Mouse (Mus musculus) layer of hippocampus, postnatal 25 days (tissue): ENCODE results near the gene Gm9887. TPM values are rescaled to one million over a fixed set of nuclear protein-coding genes. Genes with fewer than 3 reads are reported as not detected.
"Not testable (repeated sequence)": the region's sequence is repeated elsewhere in the genome, so short reads cannot be mapped to it uniquely, and the experiment has no call there.

Experiments
- DNase-seq, 2 experiments: peaks; one replicate each; pipeline ENCODE4 v3.0.0; 2022; ENCODE audit warnings: mixed read lengths in 2 of 2, low spot score in 1 of 2; ENCODE audit errors: extremely low spot score in 1 of 2
- total RNA-seq, 2 experiments: library from RNA; stranded (reverse); gene quantifications; 2 replicates each; pipeline ENCODE4 v1.2.3; 2021

The Gm9887 gene
- total RNA-seq, 2 experiments from 2014 or later = 1.1 to 1.3 TPM

- no peak for DNase-seq
These were observed 16.1 kb upstream of the Gm9887 start for GRCm38 (mm10) chr12:69388321-69388869.

GRCm38 (mm10) chr12:69386281-69386732 lies 14.0 kb upstream of the Gm9887 start:
- DNase-seq = not testable (repeated sequence)

- DNase-seq = no peak
These were observed 13.5 kb upstream of the Gm9887 start for GRCm38 (mm10) chr12:69385542-69386280.

- no peak for DNase-seq
These were observed 12.3 kb upstream of the Gm9887 start for GRCm38 (mm10) chr12:69384606-69385005.

- no peak for DNase-seq
These were observed 10.6 kb upstream of the Gm9887 start for GRCm38 (mm10) chr12:69382880-69383279.

- no peak for DNase-seq
These were observed 6.5 kb upstream of the Gm9887 start for GRCm38 (mm10) chr12:69378558-69379454.

GRCm38 (mm10) chr12:69377636-69378035 lies 5.4 kb upstream of the Gm9887 start:
- not testable (repeated sequence) for DNase-seq

GRCm38 (mm10) chr12:69377188-69377587 lies 4.9 kb upstream of the Gm9887 start:
- DNase-seq = no peak

- DNase-seq = no peak
These were observed 3.9 kb upstream of the Gm9887 start for GRCm38 (mm10) chr12:69376132-69376531.

- no peak for DNase-seq
These were observed 1.9 kb upstream of the Gm9887 start for GRCm38 (mm10) chr12:69373850-69374766.

- peak; percentile 7 to 11 for DNase-seq
These were observed 573 bp upstream of the Gm9887 start for GRCm38 (mm10) chr12:69372731-69373331.

GRCm38 (mm10) chr12:69371421-69371853 lies 821 bp downstream of the Gm9887 start:
- no peak for DNase-seq

- no peak for DNase-seq
These were observed 1.3 kb downstream of the Gm9887 start for GRCm38 (mm10) chr12:69370936-69371335.

GRCm38 (mm10) chr12:69367557-69367956 lies 4.7 kb downstream of the Gm9887 start:
- no peak for DNase-seq

- DNase-seq = no peak
These were observed 5.8 kb downstream of the Gm9887 start for GRCm38 (mm10) chr12:69366424-69366823.

- no peak for DNase-seq
These were observed 6.5 kb downstream of the Gm9887 start for GRCm38 (mm10) chr12:69365757-69366156.

GRCm38 (mm10) chr12:69363899-69364762 lies 8.1 kb downstream of the Gm9887 start:
- peak; percentile 57 to 58 for DNase-seq

- not testable (repeated sequence) for DNase-seq
These were observed 9.1 kb downstream of the Gm9887 start for GRCm38 (mm10) chr12:69363110-69363509.

GRCm38 (mm10) chr12:69362388-69362787 lies 9.9 kb downstream of the Gm9887 start:
- DNase-seq = no peak
